Mouse (Mus musculus): ENCODE data around the gene Mob1a. TPM values are rescaled to one million over a fixed set of nuclear protein-coding genes. Genes with fewer than 3 reads are reported as not detected.
"Not testable (repeated sequence)": the region's sequence is repeated elsewhere in the genome, so short reads cannot be mapped to it uniquely, and the experiment has no call there.

Mob1a gene
- polyA plus RNA-seq, 1 experiment from 2014 or later = 22.9 TPM

DNA sequence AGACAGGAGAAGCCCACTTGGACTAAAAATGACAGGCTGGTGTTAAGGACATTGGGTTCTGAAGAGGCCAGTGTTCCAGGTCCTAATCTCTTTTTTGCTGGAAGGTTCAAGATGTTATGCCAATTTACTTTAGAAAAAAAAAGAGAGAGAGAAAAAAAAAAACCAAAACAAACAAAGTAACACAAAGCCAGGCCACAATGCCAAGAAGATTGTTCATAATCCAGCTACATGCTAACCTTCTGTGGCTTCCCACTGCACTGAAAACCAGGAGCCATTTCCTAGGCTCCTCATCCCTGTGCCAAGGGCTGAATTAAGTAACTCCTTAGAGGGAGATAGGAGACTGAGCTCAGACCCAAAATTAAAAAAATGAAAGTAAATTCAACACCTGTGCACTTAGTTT is 10.5 kb upstream of the Mob1a start:
- Histone ChIP-seq H3K4me3 (no peak overlapping the region), H3K36me3 (peaks cover 15% of the 10 kb centered on the region), H3K9me3 (no peaks in the 10 kb centered on the region), H3K9ac (peak overlapping the region; percentile 13; the same call in 1 of the 2 replicates), H3K27ac (replicated peaks) (no peak overlapping the region), H3K4me2 (peak overlapping the region; percentile 87; the same call in 1 of the 2 replicates), H3K4me1 (replicated peaks) (peaks cover 22% of the 10 kb centered on the region), H3K27me3 (no peaks in the 10 kb centered on the region)
- no peak for ATAC-seq (ENCODE audit: low FRiP score, low read depth)

DNA sequence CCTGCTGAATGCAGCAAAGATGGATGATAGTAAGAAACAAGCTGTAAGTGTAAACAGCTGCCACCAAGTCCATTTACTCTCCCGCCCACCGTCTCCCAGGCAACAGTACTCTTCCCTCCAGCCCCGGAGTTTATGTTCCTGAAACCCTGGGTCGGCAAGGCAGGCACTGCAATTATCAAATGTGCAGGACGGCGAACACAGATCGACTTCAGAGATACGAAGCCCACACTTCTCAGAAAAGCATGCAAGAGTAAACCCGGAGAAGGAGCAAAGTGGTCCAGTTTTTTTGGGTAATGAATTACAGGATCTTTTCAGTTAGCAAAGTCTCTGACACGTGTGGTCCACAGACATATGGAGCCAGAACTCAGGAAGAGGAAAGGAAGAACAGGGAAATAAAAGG is 9.8 kb upstream of the Mob1a start:
- Histone ChIP-seq H3K36me3 (peaks cover 7% of the 10 kb centered on the region), H3K27me3 (no peaks in the 10 kb centered on the region), H3K27ac (replicated peaks) (no peak overlapping the region), H3K9ac (peak overlapping the region; percentile 13; the same call in 1 of the 2 replicates), H3K4me1 (replicated peaks) (peaks cover 22% of the 10 kb centered on the region), H3K4me3 (peak overlapping the region; percentile 91), H3K9me3 (no peaks in the 10 kb centered on the region), H3K4me2 (peak overlapping the region; percentile 87)
- WGBS = 4% methylated on average over 10 of the region's 10 CpGs
- ATAC-seq (ENCODE audit: low FRiP score, low read depth) = no peak

DNA sequence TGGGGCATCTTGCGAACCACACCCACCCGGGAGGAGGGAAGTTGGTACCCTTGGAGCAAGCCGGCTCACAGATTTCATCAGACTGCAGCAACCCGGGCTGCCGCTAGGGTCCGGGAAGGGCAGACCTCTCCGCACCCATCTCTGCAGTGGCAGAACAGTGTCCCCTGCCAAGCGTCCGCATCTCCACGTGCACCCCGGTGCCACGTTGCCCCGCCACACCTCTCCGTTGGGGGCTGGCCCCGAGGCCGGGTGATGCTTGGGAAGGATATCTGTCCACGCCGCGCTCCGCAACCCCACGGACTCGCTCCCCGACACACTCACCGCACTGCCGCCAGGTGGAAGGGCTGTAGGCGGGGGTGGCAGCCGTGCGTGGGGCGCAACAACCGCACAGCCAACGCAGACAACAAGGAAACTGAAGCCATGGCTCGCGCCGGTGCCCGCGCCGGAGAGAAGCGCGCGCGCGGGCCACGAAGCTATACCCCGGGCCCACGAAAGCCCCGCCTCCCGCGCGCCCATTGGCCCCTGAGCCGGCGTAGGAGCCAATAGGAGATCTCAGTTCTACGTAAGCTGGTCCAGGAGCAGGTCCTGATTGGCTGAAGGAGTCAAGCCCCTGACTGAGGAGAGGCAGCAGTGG is 8.6 kb upstream of the Mob1a start:
- peaks cover 2% of the 10 kb centered on the region; the same call in 1 of the 2 replicates for H3K36me3 ChIP-seq
- H3K4me1 ChIP-seq (replicated peaks) = peaks cover 22% of the 10 kb centered on the region
- no peaks in the 10 kb centered on the region for H3K27me3 ChIP-seq
- peak overlapping the region; percentile 73 for H3K9ac ChIP-seq
- peak; percentile 99 for ATAC-seq (ENCODE audit: low FRiP score, low read depth)
- H3K27ac ChIP-seq (replicated peaks) = peak overlapping the region; percentile 70
- no peaks in the 10 kb centered on the region for H3K9me3 ChIP-seq
- under 1% methylated on average over 52 of the region's 52 CpGs for WGBS
- peak overlapping the region; percentile 87 for H3K4me2 ChIP-seq
- peak overlapping the region; percentile 91 for H3K4me3 ChIP-seq

DNA sequence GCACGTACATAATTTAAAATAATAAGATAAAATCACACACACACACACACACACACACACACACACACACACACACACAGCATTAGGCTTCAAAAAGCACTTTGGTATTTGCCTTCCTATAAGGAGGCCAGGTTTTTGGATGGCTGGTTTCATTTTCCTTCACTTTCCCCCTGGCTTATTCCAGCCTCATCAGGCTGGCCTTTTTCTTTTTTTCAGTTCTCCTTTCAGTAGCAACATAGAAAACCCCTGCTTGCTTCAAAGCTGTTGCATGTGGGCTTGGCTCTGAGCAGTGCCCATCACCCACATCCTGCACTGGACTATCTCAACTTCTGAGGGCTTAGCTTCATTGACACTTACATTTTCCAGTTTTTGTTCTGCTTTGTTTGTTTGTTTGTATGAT is 3.9 kb upstream of the Mob1a start:
- Histone ChIP-seq H3K4me2 (no peak overlapping the region), H3K9me3 (no peaks in the 10 kb centered on the region), H3K36me3 (no peaks in the 10 kb centered on the region), H3K4me1 (replicated peaks) (peaks cover 12% of the 10 kb centered on the region), H3K4me3 (no peak overlapping the region), H3K27ac (replicated peaks) (no peak overlapping the region), H3K9ac (no peak overlapping the region), H3K27me3 (no peaks in the 10 kb centered on the region)
- 36% methylated on average over 1 of the region's 1 CpGs for WGBS
- ATAC-seq (ENCODE audit: low FRiP score, low read depth) = no peak

DNA sequence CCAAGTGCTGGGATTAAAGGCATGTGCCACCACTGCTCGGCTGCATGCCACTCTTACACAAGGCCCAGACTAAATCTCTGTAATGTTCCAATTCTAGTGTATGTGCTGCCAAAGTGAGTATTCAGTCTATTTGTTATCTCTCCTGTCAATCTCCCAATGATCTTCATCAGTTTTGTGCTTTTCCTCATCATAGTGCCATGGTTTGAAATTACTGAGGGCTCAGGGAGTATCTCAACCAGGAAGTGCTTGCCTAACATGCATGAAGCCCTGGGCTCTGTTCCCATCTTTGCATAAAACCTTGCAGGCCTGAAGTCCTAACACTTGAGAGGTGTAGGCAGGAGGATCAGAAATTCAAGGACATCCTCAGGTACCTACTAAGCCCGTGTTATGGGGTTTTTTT is 3.0 kb upstream of the Mob1a start:
- H3K27ac ChIP-seq (replicated peaks) = no peak overlapping the region
- no peaks in the 10 kb centered on the region for H3K27me3 ChIP-seq
- 60% methylated on average over 2 of the region's 2 CpGs for WGBS
- ATAC-seq (ENCODE audit: low FRiP score, low read depth) = no peak
- no peak overlapping the region for H3K4me3 ChIP-seq
- no peaks in the 10 kb centered on the region for H3K9me3 ChIP-seq
- H3K36me3 ChIP-seq = no peaks in the 10 kb centered on the region
- peaks cover 17% of the 10 kb centered on the region for H3K4me1 ChIP-seq (replicated peaks)
- no peak overlapping the region for H3K4me2 ChIP-seq
- no peak overlapping the region for H3K9ac ChIP-seq

DNA sequence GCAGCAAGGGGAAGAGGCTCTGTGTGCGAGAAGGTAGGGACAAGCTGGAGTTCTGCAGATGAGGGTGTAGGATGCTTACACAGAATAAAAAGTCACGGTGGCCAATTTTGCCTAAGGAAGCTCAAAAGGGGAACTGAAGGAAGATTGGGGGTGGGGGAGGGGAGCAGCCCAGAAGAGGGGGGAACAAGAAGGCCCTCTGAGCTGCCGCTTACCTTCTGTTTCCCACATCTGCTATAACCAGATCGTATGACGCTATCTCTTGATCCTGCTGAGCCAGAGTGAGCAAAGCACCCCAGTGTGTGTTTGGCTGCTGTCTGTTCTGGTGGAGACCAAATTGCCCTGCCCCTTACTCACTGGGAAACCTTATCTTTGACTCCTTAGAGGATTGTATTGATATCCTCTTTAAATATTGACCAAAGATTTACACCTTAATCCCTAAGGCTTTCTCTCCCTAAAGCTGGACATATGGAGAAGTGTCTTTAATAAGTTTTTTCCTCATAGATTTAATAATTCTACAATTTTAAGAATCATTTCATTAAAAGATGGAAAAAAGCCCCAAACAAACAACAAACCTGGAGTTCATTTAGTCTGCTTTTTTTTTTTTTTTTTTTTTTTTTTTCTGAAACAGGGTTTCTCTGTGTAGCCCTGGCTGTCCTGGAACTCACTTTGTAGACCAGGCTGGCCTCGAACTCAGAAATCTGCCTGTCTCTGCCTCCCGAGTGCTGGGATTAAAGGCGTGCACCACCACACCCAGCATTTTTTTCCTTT is 2.0 kb upstream of the Mob1a start:
- no peak overlapping the region for H3K4me2 ChIP-seq
- no peaks in the 10 kb centered on the region for H3K36me3 ChIP-seq

DNA sequence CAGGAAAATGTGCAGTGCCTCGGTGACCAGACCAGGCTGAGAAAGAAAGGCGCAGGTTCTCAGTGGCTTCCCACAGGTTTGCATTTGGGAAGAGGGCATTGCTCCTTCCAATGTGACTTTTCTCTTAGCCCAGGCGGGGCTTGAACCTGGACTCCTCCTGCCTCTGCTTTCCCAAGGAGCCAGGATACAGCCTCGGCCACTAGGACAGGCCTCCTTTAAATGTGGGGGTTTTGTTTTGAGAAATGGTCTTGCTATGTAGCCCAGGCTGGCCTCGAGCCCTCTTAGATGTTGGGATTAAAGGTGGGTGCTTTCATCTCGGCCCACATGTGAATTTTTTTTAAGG is 549 bp downstream of the Mob1a start:
- H3K9me3 ChIP-seq = no peaks in the 10 kb centered on the region
- no peaks in the 10 kb centered on the region for H3K27me3 ChIP-seq
- peak overlapping the region; percentile 82 for H3K4me3 ChIP-seq
- H3K36me3 ChIP-seq = peaks cover 13% of the 10 kb centered on the region
- H3K4me1 ChIP-seq (replicated peaks) = peaks cover 20% of the 10 kb centered on the region
- peak; percentile 6; the same call in 1 of the 2 replicates for ATAC-seq (ENCODE audit: low FRiP score, low read depth)
- 8% methylated on average over 6 of the region's 6 CpGs for WGBS
- peak overlapping the region; percentile 77 for H3K4me2 ChIP-seq
- peak overlapping the region; percentile 88 for H3K9ac ChIP-seq
- peak overlapping the region; percentile 92 for H3K27ac ChIP-seq (replicated peaks)

More for the DNA sequence above, 2.0 kb upstream of the Mob1a start:
- Histone ChIP-seq H3K27ac (replicated peaks) (no peak overlapping the region), H3K9me3 (no peaks in the 10 kb centered on the region), H3K27me3 (no peaks in the 10 kb centered on the region), H3K4me3 (no peak overlapping the region), H3K4me1 (replicated peaks) (peaks cover 20% of the 10 kb centered on the region), H3K9ac (no peak overlapping the region)
- WGBS = 74% methylated on average over 8 of the region's 8 CpGs
- no peak for ATAC-seq (ENCODE audit: low FRiP score, low read depth)

DNA sequence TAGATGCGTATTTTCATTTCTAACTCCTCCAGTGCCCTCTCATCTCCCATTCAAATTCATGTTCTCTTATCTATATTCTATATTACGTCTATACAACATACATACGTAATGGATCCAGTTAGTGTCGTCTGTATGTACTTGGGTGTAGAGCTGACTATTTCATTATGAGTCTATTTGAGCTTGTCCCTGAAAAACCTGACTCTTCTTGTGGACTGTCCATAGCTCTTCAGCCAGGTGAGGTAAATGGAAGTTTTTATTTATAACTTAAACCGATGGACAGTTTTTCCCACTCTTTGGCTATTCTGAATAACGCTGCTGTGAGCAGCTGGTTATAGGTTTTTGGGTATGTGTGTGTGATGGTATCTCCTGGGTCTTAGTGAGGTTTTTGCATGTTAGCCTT is 945 bp downstream of the Mob1a start:
- Histone ChIP-seq H3K9me3 (no peaks in the 10 kb centered on the region), H3K4me2 (peak overlapping the region; percentile 77), H3K36me3 (peaks cover 17% of the 10 kb centered on the region), H3K27me3 (no peaks in the 10 kb centered on the region), H3K27ac (replicated peaks) (no peak overlapping the region), H3K9ac (peak overlapping the region; percentile 88), H3K4me3 (peak overlapping the region; percentile 82), H3K4me1 (replicated peaks) (peaks cover 20% of the 10 kb centered on the region)
- no peak for ATAC-seq (ENCODE audit: low FRiP score, low read depth)
- 67% methylated on average over 6 of the region's 6 CpGs for WGBS

DNA sequence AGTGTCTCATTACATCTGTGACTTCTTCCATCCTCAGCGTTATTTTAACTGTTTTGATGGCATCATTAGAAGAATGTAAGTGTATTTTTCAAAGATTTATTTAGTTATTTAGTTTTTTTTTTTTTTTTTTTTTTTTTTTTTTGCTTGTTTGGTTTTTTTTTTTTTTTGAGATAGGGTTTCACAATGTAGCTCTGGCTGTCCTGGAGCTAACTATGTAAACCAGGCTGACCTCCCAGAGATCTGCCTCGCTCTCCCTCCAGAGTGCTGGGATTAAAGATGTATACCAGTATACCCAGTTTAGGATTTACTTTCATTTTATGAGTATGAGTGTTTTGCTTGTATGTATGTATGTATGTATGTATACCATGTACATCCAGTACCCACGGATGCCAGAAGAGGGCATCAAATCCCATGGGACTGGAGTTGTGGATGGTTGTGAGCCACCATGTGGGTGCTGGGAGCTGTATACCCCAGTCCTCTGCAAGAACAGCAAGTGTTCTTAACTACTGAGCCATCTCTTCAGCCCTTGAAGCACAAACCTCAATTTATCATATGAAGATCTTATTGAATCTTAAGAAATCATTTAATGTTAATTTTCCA is 1.9 kb downstream of the Mob1a start:
- Histone ChIP-seq H3K9ac (no peak overlapping the region), H3K9me3 (no peaks in the 10 kb centered on the region), H3K36me3 (peaks cover 25% of the 10 kb centered on the region), H3K4me3 (no peak overlapping the region), H3K27ac (replicated peaks) (no peak overlapping the region), H3K27me3 (no peaks in the 10 kb centered on the region), H3K4me1 (replicated peaks) (peaks cover 20% of the 10 kb centered on the region), H3K4me2 (peak overlapping the region; percentile 77; the same call in 1 of the 2 replicates)
- 86% methylated on average over 3 of the region's 3 CpGs for WGBS
- no peak for ATAC-seq (ENCODE audit: low FRiP score, low read depth)

DNA sequence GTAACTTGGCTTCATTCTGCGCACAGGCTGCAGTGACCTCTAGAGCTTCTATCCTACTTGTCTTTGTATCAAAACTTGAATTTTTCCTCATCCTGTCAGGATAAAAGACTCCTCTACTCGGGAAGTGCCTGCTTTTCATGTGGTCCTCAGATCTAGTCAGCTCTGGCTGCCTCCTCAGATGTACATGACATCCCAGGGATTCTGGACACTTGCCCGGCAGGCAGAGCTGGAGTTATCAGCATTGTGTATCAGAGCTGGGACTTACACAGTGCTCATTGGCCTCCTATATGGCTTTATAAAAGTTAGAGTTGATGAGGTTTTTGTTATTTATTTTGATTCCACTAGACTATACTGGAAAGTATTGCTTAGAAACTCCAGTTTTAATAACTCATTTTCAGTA is 15.6 kb downstream of the Mob1a start:
- Histone ChIP-seq H3K9ac (no peak overlapping the region), H3K27me3 (no peaks in the 10 kb centered on the region), H3K4me2 (no peak overlapping the region), H3K36me3 (peaks cover 42% of the 10 kb centered on the region), H3K4me3 (no peak overlapping the region), H3K27ac (replicated peaks) (no peak overlapping the region), H3K9me3 (no peaks in the 10 kb centered on the region), H3K4me1 (replicated peaks) (no peaks in the 10 kb centered on the region)
- 80% methylated on average over 3 of the region's 3 CpGs for WGBS
- no peak for ATAC-seq (ENCODE audit: low FRiP score, low read depth)

DNA sequence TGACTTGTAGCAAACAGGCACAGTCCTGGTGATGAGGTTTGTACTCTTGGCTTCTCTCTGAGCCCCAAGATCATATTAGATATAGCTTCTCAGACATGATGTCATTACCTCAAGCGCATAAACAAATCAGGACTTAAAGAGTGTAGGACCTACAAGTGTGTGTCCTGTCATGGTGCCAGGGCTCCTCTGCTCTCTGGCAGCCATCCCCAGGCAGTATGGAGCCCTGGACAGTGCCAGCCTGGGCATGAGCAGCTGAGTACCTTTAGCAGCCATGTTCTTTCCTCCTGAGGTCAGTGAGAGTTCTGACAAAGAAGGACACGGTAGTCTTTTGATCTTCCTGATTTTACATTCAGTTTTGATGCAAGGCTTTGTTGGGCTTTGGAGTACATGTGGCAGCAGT is 17.1 kb downstream of the Mob1a start:
- no peak overlapping the region for H3K27ac ChIP-seq (replicated peaks)
- ATAC-seq (ENCODE audit: low FRiP score, low read depth) = no peak
- H3K4me3 ChIP-seq = no peak overlapping the region
- H3K9me3 ChIP-seq = no peaks in the 10 kb centered on the region
- no peaks in the 10 kb centered on the region for H3K27me3 ChIP-seq
- H3K4me1 ChIP-seq (replicated peaks) = no peaks in the 10 kb centered on the region
- H3K36me3 ChIP-seq = peaks cover 34% of the 10 kb centered on the region
- no peak overlapping the region for H3K9ac ChIP-seq
- WGBS = 91% methylated on average over 2 of the region's 2 CpGs
- H3K4me2 ChIP-seq = no peak overlapping the region

DNA sequence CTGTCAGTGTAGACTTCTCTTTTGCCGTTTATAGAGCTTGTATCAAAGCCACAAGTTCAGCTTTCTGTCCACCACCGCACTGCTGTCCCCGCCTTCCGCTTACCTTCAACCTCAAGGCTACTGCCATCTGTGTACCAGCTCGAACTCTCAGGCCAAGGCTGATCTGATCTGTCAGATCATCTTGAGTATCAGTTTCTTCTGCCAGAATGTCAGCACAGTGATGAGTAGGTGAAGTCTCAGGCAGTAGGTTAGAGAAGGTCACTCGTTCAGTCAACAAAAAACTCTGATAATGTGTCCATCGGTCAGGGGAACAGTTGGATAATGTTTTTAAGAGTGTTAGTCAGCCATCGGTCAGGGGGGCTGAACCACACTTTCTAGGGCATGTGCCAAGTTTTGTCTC is 19.5 kb downstream of the Mob1a start:
- not testable (repeated sequence) for H3K4me2 ChIP-seq; H3K9ac ChIP-seq; H3K9me3 ChIP-seq; H3K27me3 ChIP-seq; ATAC-seq (ENCODE audit: low FRiP score, low read depth); H3K27ac ChIP-seq (replicated peaks); H3K4me3 ChIP-seq
- 96% methylated on average over 8 of the region's 8 CpGs for WGBS
- Histone ChIP-seq H3K36me3 (peaks cover 17% of the 10 kb centered on the region), H3K4me1 (replicated peaks) (peaks cover 11% of the 10 kb centered on the region)

Data from hindbrain, embryonic 15.5 days (tissue).